Mouse (Mus musculus) spleen, postnatal 36 days (tissue): ENCODE measurements around the gene Speer4b.
"Not testable (repeated sequence)": the region's sequence is repeated elsewhere in the genome, so short reads cannot be mapped to it uniquely, and the experiment has no call there.

ENCODE experiments used
- DNase-seq, 2 experiments: peaks; one replicate each; pipeline ENCODE4 v3.0.0; 2022; ENCODE audit warnings: low spot score in 2 of 2, mixed read lengths in 1 of 2

Gene Speer4b

DNA sequence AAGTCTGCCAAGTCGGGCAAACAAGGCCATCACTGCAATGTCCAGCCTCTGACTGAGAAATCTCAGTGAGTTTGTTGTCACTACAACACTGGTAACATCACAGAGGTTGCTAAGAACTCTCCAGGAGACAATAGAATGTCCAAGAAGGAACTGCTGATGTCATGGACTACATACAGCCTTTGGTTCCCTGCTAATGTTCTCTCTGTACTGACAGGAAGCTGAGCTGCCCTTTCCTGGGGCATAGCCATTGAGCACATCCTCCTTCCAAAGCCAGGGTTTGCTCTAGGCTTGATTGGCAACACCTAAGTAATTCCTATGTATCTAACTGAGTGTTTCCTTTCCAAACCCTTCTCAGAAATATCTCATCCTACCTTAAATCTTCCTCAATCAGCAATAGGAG lies at the start of gene Speer4b:
TSS of gene Speer4b (minus strand) at position 101 of the 400 bp plus-strand sequence.
- DNase-seq: not testable (repeated sequence)

DNA sequence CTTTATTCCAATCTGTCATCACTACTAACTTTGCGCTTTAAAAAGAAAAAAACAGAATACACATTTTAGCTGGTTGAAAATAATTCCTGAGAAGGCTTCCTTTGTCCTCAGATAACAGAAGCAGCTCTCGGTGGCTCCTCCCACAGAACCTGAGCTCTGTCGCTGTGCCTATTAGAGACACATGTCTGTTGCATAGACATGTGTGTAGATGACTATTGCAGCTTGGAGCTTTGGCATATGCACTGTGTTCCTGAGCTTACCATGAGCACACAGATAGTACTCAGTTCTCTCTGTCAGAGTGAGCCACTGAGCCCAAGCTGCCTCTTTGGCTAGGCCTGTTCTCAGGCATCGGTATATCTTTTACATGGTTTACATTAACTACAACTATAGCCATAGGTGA lies 48.1 kb upstream of the Speer4b start:
- DNase-seq: no peak

DNA sequence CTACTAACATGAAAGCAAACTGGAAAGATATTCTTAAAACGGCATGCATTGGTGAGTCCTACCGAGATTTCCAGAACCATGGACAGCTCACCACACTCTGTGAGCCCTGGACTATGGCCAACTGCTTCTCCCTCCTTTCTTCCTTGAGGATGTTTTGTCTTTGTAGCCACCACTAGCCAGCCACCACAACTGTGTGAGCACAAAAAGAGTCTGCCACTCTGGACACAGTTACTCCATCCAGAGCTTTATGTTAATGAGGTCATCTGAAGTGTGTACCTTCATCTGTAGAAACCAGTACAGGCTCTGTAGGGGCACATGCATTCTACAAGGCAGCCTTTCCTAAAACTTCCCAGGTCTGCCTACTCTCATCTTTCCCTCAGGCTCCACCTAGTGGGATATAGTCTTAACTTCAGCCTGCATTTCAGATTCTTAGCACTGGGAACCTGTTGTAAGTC lies 43.6 kb upstream of the Speer4b start:
- DNase-seq: no peak

DNA sequence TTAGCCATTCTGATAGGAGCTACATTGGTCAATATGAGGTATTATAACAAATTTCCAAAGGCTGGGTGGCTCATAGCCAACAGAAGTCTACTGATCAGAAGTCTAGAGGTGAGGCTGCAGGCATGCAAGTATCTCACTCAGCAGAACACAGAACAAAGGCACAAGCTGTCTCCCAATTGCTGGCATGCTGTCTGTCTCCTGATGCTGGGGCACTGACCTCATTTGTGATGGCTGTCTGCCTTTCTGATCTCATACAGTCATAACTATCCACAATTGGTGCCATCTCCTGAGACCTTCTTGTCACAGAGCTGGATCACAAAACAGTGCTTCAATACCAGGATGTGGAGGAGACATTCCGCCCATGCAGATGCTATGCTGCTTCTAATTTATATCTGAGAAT lies 25.7 kb upstream of the Speer4b start:
- no peak for DNase-seq

DNA sequence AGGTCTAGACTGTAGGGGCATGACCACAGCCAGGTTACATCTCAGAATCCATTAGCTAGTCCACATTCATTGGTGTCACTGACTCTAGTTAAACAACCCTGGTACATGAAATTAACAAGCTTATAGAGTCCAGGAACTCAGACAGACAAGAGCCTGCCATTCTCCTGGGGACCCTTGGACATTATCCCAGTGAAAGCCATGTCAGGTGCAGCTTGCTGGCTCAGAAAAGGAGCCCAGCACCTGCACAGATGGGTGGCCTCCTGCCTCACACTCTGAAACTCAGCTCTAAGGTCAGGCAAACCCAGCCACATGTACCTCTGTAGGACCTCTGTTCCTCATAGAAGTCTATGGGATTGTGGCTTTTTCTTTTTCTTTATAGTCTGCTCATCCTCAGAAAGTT lies 17.5 kb upstream of the Speer4b start:
- DNase-seq: no peak

DNA sequence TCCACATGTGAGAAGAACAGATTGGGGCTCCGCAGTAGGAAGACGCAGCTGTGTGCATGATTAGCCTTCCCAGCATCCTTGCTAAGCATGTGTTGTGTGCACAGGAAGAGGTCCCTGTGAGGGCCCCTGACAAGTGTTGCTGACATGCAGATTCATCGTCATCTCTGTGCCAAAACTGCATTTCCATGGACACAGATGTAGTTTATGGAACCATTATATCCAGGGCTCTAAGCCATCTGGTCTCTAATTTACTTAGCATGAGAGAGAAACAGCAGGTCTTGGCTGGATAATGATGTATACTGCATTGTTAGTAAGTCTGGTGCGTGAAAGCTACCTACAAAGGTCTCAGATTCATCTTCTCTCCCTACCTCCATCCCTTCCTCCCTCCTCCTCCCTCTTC lies 10.3 kb downstream of the Speer4b start:
- DNase-seq: no peak

DNA sequence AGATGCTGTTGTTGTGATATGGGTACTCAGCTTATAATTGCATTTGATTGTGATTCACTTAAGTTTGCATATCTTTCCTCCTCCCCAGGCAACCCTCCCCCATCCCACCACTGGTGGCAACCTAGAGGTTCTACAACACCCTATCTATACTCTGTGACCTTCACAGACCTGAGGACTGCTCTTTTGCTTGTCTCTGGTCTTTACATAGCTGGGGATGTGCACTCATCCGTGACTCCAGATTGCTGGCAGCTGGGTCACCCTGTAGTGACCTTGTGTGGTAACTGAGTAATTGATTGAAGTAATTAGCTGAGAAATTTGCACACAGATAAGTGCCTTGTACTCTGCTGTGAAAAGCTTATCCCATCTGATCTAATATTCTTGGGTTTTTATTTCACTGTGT lies 15.1 kb downstream of the Speer4b start:
- no peak for DNase-seq

DNA sequence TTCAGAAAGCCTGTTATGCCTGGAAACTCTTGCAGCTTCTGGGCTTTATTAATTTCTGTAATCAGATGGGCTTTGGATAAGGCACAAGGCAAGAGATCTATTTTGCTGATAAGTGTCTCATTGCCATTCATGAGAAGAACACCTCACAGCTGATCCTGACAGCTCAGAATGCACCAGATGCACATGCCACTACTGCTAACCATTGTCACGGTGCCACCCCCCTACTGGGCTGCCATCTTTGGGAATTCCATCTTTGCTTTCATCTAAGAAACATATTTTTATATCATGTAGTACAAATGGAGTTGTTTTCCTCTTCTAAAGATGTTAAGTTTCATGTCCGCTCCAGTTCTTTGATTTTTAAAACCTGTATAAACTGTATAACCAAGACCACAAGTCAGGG lies 19.5 kb downstream of the Speer4b start:
- DNase-seq: no peak

DNA sequence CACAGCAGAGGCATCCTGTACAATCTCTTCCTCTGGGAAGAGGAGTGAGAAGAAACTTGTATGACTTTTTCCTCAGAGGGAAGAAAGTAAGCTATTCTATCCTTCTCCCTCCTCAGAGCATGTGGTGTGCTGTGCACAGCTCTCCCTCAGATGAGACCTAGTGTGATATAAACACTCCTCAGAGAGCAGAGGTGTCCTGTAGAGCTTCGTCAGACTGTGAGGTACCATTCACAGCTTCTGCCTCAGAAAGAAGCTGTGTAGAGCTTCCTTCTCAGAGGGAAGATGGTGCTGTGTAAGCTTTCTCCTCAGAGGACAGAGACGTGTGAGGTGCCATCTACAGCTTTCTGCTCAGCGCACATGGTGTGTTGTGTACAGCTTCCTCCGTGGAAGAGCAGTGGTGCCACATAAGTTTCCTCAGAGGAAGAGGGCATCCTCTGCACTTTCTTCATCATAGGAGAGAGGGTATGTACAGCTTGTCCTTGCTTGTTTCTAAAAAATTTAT lies 26.2 kb downstream of the Speer4b start:
- DNase-seq: no peak

DNA sequence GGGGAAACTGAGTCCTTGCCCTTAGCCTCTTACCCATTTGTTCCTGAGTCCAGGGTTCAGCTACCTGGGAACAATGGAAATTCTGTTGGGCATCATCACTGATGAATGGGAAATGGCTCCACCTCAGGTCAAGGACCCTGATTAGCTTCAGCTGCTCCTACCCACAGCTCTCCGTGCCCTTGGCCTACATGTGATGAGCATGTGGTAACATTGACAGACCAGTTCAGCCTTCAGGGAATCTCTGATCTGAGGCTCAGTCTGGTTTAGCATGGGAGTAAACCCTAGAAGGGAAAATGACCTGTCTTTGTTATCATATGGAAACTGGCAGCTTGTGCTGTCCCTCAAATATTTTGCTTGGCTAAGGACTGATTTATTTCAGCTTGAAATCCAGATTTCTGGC lies 43.6 kb downstream of the Speer4b start:
- DNase-seq: no peak

DNA sequence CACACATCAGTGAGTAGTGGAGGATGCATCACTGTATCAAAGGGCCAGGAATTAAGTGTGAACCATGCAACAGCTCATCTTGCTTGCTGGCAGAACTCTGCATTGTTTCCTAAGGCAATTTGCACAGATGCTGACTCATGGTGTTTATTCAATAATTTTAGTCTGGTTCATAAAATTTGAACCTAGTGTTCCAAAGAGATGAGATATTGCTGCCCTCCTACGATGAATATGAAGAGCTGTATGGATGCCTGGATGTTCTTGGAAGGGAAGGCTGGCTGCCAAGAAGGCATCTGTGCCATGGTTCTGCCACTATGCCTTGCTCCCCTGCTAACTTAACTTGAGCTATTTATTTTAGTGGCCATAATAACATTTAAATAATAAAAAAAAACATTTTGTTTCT lies 44.3 kb downstream of the Speer4b start:
- DNase-seq: no peak

DNA sequence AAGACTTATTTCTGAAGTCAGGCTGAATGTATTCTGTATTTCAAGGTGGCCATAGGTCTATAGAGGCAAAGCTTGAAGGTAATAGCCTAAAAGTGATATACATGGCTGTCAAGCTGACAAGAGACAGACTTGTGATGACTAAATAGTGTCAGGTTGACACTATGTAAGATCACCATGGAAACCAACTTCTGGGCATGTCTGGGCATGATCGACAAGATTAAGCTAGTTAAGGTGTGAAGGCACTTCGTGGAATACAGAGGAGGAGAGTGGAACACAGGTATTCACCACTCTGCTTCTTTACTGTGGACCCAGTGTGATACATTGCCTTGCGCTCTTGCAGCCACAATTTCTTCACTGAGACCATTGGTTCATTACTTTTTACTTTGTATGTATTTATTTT lies 46.9 kb downstream of the Speer4b start:
- DNase-seq: no peak

DNA sequence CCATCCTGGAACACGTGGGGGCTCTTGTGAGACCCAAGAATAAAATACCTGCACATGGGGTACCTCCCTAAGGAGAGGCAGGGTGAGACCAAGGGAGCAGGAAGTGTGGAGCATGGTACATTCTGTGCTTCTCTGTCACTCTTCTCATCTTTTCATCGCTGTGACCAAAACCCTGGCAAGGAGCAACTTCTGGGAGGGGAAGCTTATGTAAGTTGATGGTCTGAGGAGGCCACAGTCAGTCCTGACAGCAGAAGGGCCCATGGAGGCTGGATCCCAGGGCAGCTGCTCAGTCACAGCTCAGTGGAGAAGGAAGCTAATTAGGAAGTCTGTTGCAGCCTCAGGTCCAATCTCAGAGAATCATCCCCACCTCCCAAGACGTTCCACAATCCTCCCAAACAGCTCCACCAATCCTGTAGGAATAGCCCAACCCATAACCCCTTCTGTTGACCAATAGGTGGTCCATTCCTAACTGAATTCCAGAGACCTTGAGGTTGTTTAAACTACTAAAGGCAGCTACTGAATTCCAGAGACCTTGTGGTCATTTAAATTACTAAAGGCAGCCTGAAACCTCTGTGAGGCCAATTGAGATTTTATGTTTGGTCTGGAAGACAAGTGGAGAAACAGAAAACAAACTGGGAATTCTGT lies 47.9 kb downstream of the Speer4b start:
- DNase-seq: no peak
